ENCODE assay signal across 29 mouse cellular contexts in the genomic region with DNA sequence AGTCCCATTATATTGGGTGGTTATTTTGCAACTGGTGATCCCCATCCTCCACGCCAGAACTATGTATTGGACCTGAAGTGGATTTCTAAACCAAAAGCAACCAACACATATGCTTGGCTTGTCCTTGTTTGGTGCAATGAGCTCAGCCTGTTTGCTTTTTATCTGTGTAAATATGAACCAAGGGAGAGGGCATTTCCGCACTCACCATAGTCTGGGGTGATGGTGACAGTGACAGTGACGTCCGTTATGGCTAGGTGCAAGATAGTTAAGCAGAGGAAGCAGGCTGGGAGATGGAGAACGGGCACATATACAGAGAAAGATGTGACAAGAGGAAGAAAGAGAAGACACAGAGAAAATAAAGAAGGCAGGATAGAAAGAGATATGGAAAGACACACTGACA. TPM values are rescaled to one million over a fixed set of nuclear protein-coding genes. Genes with fewer than 3 reads are reported as not detected.
"Had no signal": no experiment of that assay in that cellular context is flagged by ENCODE, and none has a peak within 500 bp of the region (broad histone marks: within the 10 kb centered on the region; RNA-seq: fewer than 3 reads in every experiment).

No protein-coding gene starts in this region.

- ATAC-seq: forebrain, embryonic 13.5 days; forebrain, embryonic 14.5 days; forebrain, embryonic 15.5 days; forebrain, embryonic 16.5 days; forebrain, postnatal 0 days had no signal

- H3K4me3 ChIP-seq: embryonic facial prominence, embryonic 10.5 days; embryonic facial prominence, embryonic 12.5 days; embryonic facial prominence, embryonic 13.5 days; embryonic facial prominence, embryonic 15.5 days; erythroblast, embryonic 14.5 days; forebrain, embryonic 10.5 days; forebrain, embryonic 12.5 days; forebrain, embryonic 13.5 days; forebrain, embryonic 15.5 days; gastrocnemius, adult 2 months had no signal

- H3K4me2 ChIP-seq: embryonic facial prominence, embryonic 12.5 days; embryonic facial prominence, embryonic 13.5 days; embryonic facial prominence, embryonic 15.5 days; forebrain, embryonic 12.5 days; forebrain, embryonic 13.5 days; forebrain, embryonic 15.5 days had no signal

- H3K4me1 ChIP-seq: embryonic facial prominence, embryonic 12.5 days had no signal

- DNase-seq: cerebellum, adult 18-20 months; cerebellum, adult 2 months; cerebellum, adult 8-10 months; cerebellum, adult 9-10 months; cerebellum, adult 9-11 months; cerebellum, postnatal 10 days; cerebellum, postnatal 14 days; cerebellum, postnatal 25 days; cerebellum, postnatal 36 days; embryo, embryonic 11 days; forebrain, postnatal 0 days; gastrocnemius, adult 2 months; gastrocnemius, postnatal 10 days; gastrocnemius, postnatal 14 days; gastrocnemius, postnatal 25 days; gastrocnemius, postnatal 36 days; heart, adult 18-20 months had no signal

- H3K27me3 ChIP-seq: embryonic facial prominence, embryonic 12.5 days; embryonic facial prominence, embryonic 13.5 days; embryonic facial prominence, embryonic 15.5 days; forebrain, embryonic 12.5 days; forebrain, embryonic 13.5 days; forebrain, embryonic 15.5 days had no signal

- H3K9me3 ChIP-seq: embryonic facial prominence, embryonic 10.5 days; embryonic facial prominence, embryonic 12.5 days; embryonic facial prominence, embryonic 13.5 days; embryonic facial prominence, embryonic 15.5 days; forebrain, embryonic 10.5 days; forebrain, embryonic 12.5 days; forebrain, embryonic 13.5 days; forebrain, embryonic 15.5 days had no signal

- H3K9ac ChIP-seq: embryonic facial prominence, embryonic 12.5 days; embryonic facial prominence, embryonic 13.5 days; embryonic facial prominence, embryonic 15.5 days; forebrain, embryonic 12.5 days; forebrain, embryonic 13.5 days; forebrain, embryonic 15.5 days; forebrain, postnatal 0 days had no signal

- H3K36me3 ChIP-seq: embryonic facial prominence, embryonic 10.5 days; embryonic facial prominence, embryonic 12.5 days; embryonic facial prominence, embryonic 13.5 days; embryonic facial prominence, embryonic 15.5 days; forebrain, embryonic 10.5 days; forebrain, embryonic 12.5 days; forebrain, embryonic 15.5 days had no signal

- H3K27ac ChIP-seq: embryonic facial prominence, embryonic 10.5 days; embryonic facial prominence, embryonic 12.5 days; embryonic facial prominence, embryonic 13.5 days; embryonic facial prominence, embryonic 15.5 days; forebrain, embryonic 10.5 days; forebrain, embryonic 13.5 days; forebrain, embryonic 15.5 days; gastrocnemius, adult 2 months had no signal

RNA-seq across cellular contexts. Expression of a gene that starts 3.5 kb away (rescaled TPM):
- polyA plus RNA-seq: erythroblast, embryonic 14.5 days had no signal

RNA-seq across cellular contexts. Expression of a gene that starts 48.7 kb away (rescaled TPM):
- total RNA-seq: common myeloid progenitor, adult 5-6 weeks had no signal
